Mouse (Mus musculus): ENCODE measurements around the gene Ciao2a.

DNA sequence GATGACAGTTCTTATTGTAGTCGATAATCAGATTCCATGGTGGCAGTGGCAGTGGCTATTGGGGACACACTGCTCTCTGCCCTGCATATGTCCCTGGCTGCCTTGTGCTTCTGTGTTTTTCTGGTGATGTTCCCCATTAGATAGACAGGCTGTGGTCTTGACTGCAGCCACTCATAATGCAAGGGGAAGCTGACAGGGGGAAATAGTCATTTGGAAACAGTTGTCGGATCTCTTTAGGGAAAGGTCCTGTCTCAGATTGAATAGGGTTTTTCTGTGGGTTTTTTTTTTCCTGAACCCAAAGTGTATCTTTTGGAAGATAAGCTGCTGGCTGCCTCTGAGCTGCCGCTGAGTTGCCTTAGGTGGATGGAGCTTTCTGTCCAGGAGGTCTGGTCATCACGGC is 44.4 kb upstream of the Ciao2a start:
- no peak for TF ChIP-seq POLR2A (IDR thresholded peaks at IDR 0.05; ENCODE audit: insufficient read depth, low read length)
- TF ChIP-seq CTCF (IDR thresholded peaks at IDR 0.05; ENCODE audit: low read depth, low read length) = no peak

All from ES-Bruce4 (cell line).